Comparison of ENCODE assay signal across 25 mouse cellular contexts in genomic region chr11:100140966-100141365, GRCm38 (mm10). TPM values are rescaled to one million over a fixed set of nuclear protein-coding genes. Genes with fewer than 3 reads are reported as not detected.
DNase-seq lines count a peak whose midpoint lies in the region; ATAC-seq and TF ChIP-seq lines count a peak whose summit lies in the region.
"Had no signal": no experiment of that assay in that cellular context is flagged by ENCODE, and none has a peak within 500 bp of the region (broad histone marks: within the 10 kb centered on the region; RNA-seq: fewer than 3 reads in every experiment).

No protein-coding gene starts in this region.

- no peak for ATAC-seq in kidney, embryonic 15.5 days (replicated peaks; ENCODE audit: low FRiP score)
- no peak for ATAC-seq in stomach, embryonic 14.5 days (ENCODE audit: insufficient number of reproducible peaks, insufficient read depth, low FRiP score, low read depth)
- ATAC-seq in hindbrain, embryonic 16.5 days: no peak
- ATAC-seq in forebrain, postnatal 0 days: no peak
- ATAC-seq: forebrain, embryonic 13.5 days; midbrain, embryonic 16.5 days had no signal

- H3K9me3 ChIP-seq in kidney, embryonic 15.5 days (replicated peaks): no peaks in the 10 kb centered on the region
- no peaks in the 10 kb centered on the region for H3K9me3 ChIP-seq in stomach, embryonic 14.5 days (ENCODE audit: control insufficient read depth, low read depth, low read length)
- no peaks in the 10 kb centered on the region for H3K9me3 ChIP-seq in hindbrain, embryonic 16.5 days (ENCODE audit: control insufficient read depth, low read length)
- H3K9me3 ChIP-seq in forebrain, postnatal 0 days (ENCODE audit: low read length): no peaks in the 10 kb centered on the region
- H3K9me3 ChIP-seq: forebrain, embryonic 13.5 days; heart, embryonic 10.5 days; hindbrain, embryonic 13.5 days; limb, embryonic 15.5 days had no signal

- H3K27ac ChIP-seq in kidney, adult 2 months (ENCODE audit: insufficient read depth, low read depth, low read length): no peak overlapping the region
- no peak overlapping the region for H3K27ac ChIP-seq in kidney, embryonic 15.5 days
- H3K27ac ChIP-seq in stomach, embryonic 14.5 days (ENCODE audit: low read length): peak overlapping the region; percentile 10; the same call in 1 of the 2 replicates
- H3K27ac ChIP-seq in hindbrain, embryonic 16.5 days (ENCODE audit: low read depth, low read length): no peak overlapping the region
- no peak overlapping the region for H3K27ac ChIP-seq in forebrain, postnatal 0 days (ENCODE audit: low read depth, low read length)
- H3K27ac ChIP-seq: forebrain, embryonic 13.5 days; heart, embryonic 10.5 days; hindbrain, embryonic 13.5 days; kidney, postnatal 0 days; limb, embryonic 15.5 days had no signal

- no peaks in the 10 kb centered on the region for H3K36me3 ChIP-seq in kidney, adult 2 months (ENCODE audit: control insufficient read depth, insufficient read depth, low read length)
- H3K36me3 ChIP-seq in kidney, embryonic 15.5 days: no peaks in the 10 kb centered on the region
- peaks cover 3% of the 10 kb centered on the region; the same call in 1 of the 2 replicates for H3K36me3 ChIP-seq in stomach, embryonic 14.5 days (ENCODE audit: control insufficient read depth, insufficient read depth, low read length)
- H3K36me3 ChIP-seq in hindbrain, embryonic 16.5 days (ENCODE audit: control insufficient read depth, insufficient read depth, low read length): no peaks in the 10 kb centered on the region
- H3K36me3 ChIP-seq in forebrain, postnatal 0 days (ENCODE audit: insufficient read depth): no peaks in the 10 kb centered on the region
- H3K36me3 ChIP-seq: hindbrain, embryonic 13.5 days; limb, embryonic 15.5 days had no signal

- TF ChIP-seq CTCF in kidney, adult 2 months (conservative IDR thresholded peaks at IDR 0.05; ENCODE audit: insufficient read depth, insufficient read length, low read depth, low read length): no peak
- no peak for TF ChIP-seq CTCF in forebrain, postnatal 0 days (IDR thresholded peaks at IDR 0.05; ENCODE audit: low read depth)

- no peak overlapping the region for H3K4me3 ChIP-seq in kidney, adult 2 months (ENCODE audit: insufficient read depth, low read depth, low read length)
- no peak overlapping the region for H3K4me3 ChIP-seq in kidney, embryonic 15.5 days (replicated peaks)
- no peak overlapping the region for H3K4me3 ChIP-seq in stomach, embryonic 14.5 days (ENCODE audit: low read depth, low read length)
- H3K4me3 ChIP-seq in hindbrain, embryonic 16.5 days (ENCODE audit: low read length): no peak overlapping the region
- no peak overlapping the region for H3K4me3 ChIP-seq in forebrain, postnatal 0 days (ENCODE audit: low read depth, low read length)
- H3K4me3 ChIP-seq: forebrain, embryonic 13.5 days; heart, embryonic 10.5 days; hindbrain, embryonic 13.5 days; limb, embryonic 15.5 days had no signal

- 60% methylated on average over 21 of the region's 21 CpGs for WGBS in kidney, adult 2 months
- WGBS in kidney, embryonic 15.5 days: 57% methylated on average over 21 of the region's 21 CpGs
- WGBS in stomach, embryonic 14.5 days: 69% methylated on average over 21 of the region's 21 CpGs
- 81% methylated on average over 21 of the region's 21 CpGs for WGBS in hindbrain, embryonic 16.5 days
- WGBS in forebrain, postnatal 0 days: 81% methylated on average over 21 of the region's 21 CpGs

- no peak for TF ChIP-seq POLR2A in kidney, adult 2 months (IDR thresholded peaks at IDR 0.05; ENCODE audit: low read depth, low read length)

- no peak overlapping the region for H3K4me2 ChIP-seq in kidney, embryonic 15.5 days
- no peak overlapping the region for H3K4me2 ChIP-seq in stomach, embryonic 14.5 days (replicated peaks; ENCODE audit: low read depth, low read length)
- H3K4me2 ChIP-seq in hindbrain, embryonic 16.5 days (ENCODE audit: low read length): no peak overlapping the region
- H3K4me2 ChIP-seq in forebrain, postnatal 0 days (ENCODE audit: low read depth): no peak overlapping the region
- H3K4me2 ChIP-seq: forebrain, embryonic 13.5 days; hindbrain, embryonic 13.5 days; limb, embryonic 15.5 days had no signal

- no peaks in the 10 kb centered on the region for H3K4me1 ChIP-seq in kidney, adult 2 months (ENCODE audit: control insufficient read depth, insufficient read depth, low read length)
- H3K4me1 ChIP-seq in kidney, embryonic 15.5 days: peaks cover 56% of the 10 kb centered on the region
- H3K4me1 ChIP-seq in stomach, embryonic 14.5 days (ENCODE audit: control insufficient read depth, insufficient read depth, low read length): peaks cover 13% of the 10 kb centered on the region; the same call in 1 of the 2 replicates
- H3K4me1 ChIP-seq in hindbrain, embryonic 16.5 days (ENCODE audit: control insufficient read depth, insufficient read depth, low read depth, low read length): peaks cover 9% of the 10 kb centered on the region
- no peaks in the 10 kb centered on the region for H3K4me1 ChIP-seq in forebrain, postnatal 0 days (ENCODE audit: insufficient read depth)

- no peak overlapping the region for H3K9ac ChIP-seq in kidney, embryonic 15.5 days
- no peak overlapping the region for H3K9ac ChIP-seq in stomach, embryonic 14.5 days (replicated peaks; ENCODE audit: low read depth, low read length)
- no peak overlapping the region for H3K9ac ChIP-seq in hindbrain, embryonic 16.5 days (ENCODE audit: low read depth, low read length)
- no peak overlapping the region for H3K9ac ChIP-seq in forebrain, postnatal 0 days
- H3K9ac ChIP-seq: forebrain, embryonic 13.5 days; hindbrain, embryonic 13.5 days; limb, embryonic 15.5 days had no signal

- peak; percentile 14 for DNase-seq in adrenal gland, postnatal 14 days
- DNase-seq in adrenal gland, adult 8-10 months: no peak
- peak; percentile 33 for DNase-seq in kidney, adult 2 months
- DNase-seq in gastrocnemius, adult 8-10 months (ENCODE audit: low spot score in 2 of 2): peak; percentile 16 to 51
- DNase-seq in forebrain, postnatal 0 days: no peak
- DNase-seq: cerebellum, adult 11-12 months; cerebellum, postnatal 36 days; heart, postnatal 10 days; lung, postnatal 10 days; spleen, adult 18-20 months; thymus, postnatal 25 days had no signal

- no peaks in the 10 kb centered on the region for H3K27me3 ChIP-seq in kidney, adult 2 months (replicated peaks; ENCODE audit: control insufficient read depth, insufficient read depth, low read length)
- H3K27me3 ChIP-seq in kidney, embryonic 15.5 days: peaks cover 23% of the 10 kb centered on the region
- H3K27me3 ChIP-seq in stomach, embryonic 14.5 days (ENCODE audit: control insufficient read depth, insufficient read depth, low read length): 0 out of 2 replicates have a peak, but pooled peaks cover 7% of the 10 kb centered on the region
- H3K27me3 ChIP-seq in hindbrain, embryonic 16.5 days (replicated peaks; ENCODE audit: control insufficient read depth, insufficient read depth, low read length): peaks cover 15% of the 10 kb centered on the region
- H3K27me3 ChIP-seq in forebrain, postnatal 0 days (ENCODE audit: insufficient read depth, low read length): peaks cover 14% of the 10 kb centered on the region

RNA-seq across cellular contexts. Expression of gene Krt15, which starts 5.2 kb away (rescaled TPM):
- not detected in 2 replicates for total RNA-seq in adrenal gland, postnatal 14 days (2021)
- total RNA-seq in adrenal gland, adult 8-10 months (2022): not detected
- 3.1 and 3.9 TPM in 2 replicates for polyA plus RNA-seq in kidney, adult 2 months (2012; rRNA removed)
- 5.0 and 14.8 TPM in 2 replicates for polyA plus RNA-seq in kidney, embryonic 15.5 days (2015; fragmentation: Nextera tagmentation; extraction: Ambion mirVana)
- not detected for total RNA-seq in gastrocnemius, adult 8-10 months (2022)
- 215 and 241 TPM in 2 replicates for polyA plus RNA-seq in stomach, embryonic 14.5 days (2014; fragmentation: Nextera tagmentation; extraction: Ambion mirVana)
- 0.69 and 1.0 TPM in 2 replicates for polyA plus RNA-seq in hindbrain, embryonic 16.5 days (2015; fragmentation: Nextera tagmentation; extraction: Ambion mirVana)
- total RNA-seq in forebrain, postnatal 0 days (2014; rRNA removed): not detected in 2 replicates
- 0.17 and 0.47 TPM in 2 replicates for polyA plus RNA-seq in forebrain, postnatal 0 days (2015; fragmentation: Nextera tagmentation; extraction: Ambion mirVana)
- total RNA-seq: left cerebral cortex, postnatal 25 days; megakaryocyte-erythroid progenitor cell, adult 5-6 weeks had no signal

RNA-seq across cellular contexts. Expression of gene Krt19, which starts 7.5 kb away (rescaled TPM):
- total RNA-seq in adrenal gland, postnatal 14 days (2021): 6.4 and 6.6 TPM in 2 replicates
- total RNA-seq in adrenal gland, adult 8-10 months (2022): 1 to 10 TPM; 1.3 to 4.2 (median 3.7) TPM
- polyA plus RNA-seq in kidney, adult 2 months (2012; rRNA removed): 13.0 and 20.1 TPM in 2 replicates
- polyA plus RNA-seq in kidney, embryonic 15.5 days (2015; fragmentation: Nextera tagmentation; extraction: Ambion mirVana): 69.7 and 75.3 TPM in 2 replicates
- 1 to 10 TPM in 1 of 4 experiments, under 1 TPM in 1, not detected in 2; 0.35 to 1.1 TPM for total RNA-seq in gastrocnemius, adult 8-10 months (2022)
- 387 and 441 TPM in 2 replicates for polyA plus RNA-seq in stomach, embryonic 14.5 days (2014; fragmentation: Nextera tagmentation; extraction: Ambion mirVana)
- 2.3 and 3.0 TPM in 2 replicates for polyA plus RNA-seq in hindbrain, embryonic 16.5 days (2015; fragmentation: Nextera tagmentation; extraction: Ambion mirVana)
- 5.8 and 6.5 TPM in 2 replicates for total RNA-seq in forebrain, postnatal 0 days (2014; rRNA removed)
- polyA plus RNA-seq in forebrain, postnatal 0 days (2015; fragmentation: Nextera tagmentation; extraction: Ambion mirVana): 3.8 and 7.0 TPM in 2 replicates
- total RNA-seq: left cerebral cortex, postnatal 25 days; megakaryocyte-erythroid progenitor cell, adult 5-6 weeks had no signal

RNA-seq across cellular contexts. Expression of gene Krt13, which starts 19.6 kb away (rescaled TPM):
- total RNA-seq in adrenal gland, postnatal 14 days (2021): not detected in 2 replicates
- total RNA-seq in adrenal gland, adult 8-10 months (2022): not detected
- not detected in 2 replicates for polyA plus RNA-seq in kidney, adult 2 months (2012; rRNA removed)
- 0.51 and 0.57 TPM in 2 replicates for polyA plus RNA-seq in kidney, embryonic 15.5 days (2015; fragmentation: Nextera tagmentation; extraction: Ambion mirVana)
- total RNA-seq in gastrocnemius, adult 8-10 months (2022): not detected
- polyA plus RNA-seq in stomach, embryonic 14.5 days (2014; fragmentation: Nextera tagmentation; extraction: Ambion mirVana): 76.1 and 140 TPM in 2 replicates
- polyA plus RNA-seq in hindbrain, embryonic 16.5 days (2015; fragmentation: Nextera tagmentation; extraction: Ambion mirVana): 0.09 and 0.26 TPM in 2 replicates
- total RNA-seq in forebrain, postnatal 0 days (2014; rRNA removed): not detected in 2 replicates
- 0.31 TPM in 1 of 2 replicates, not detected in the other for polyA plus RNA-seq in forebrain, postnatal 0 days (2015; fragmentation: Nextera tagmentation; extraction: Ambion mirVana)
- total RNA-seq: CH12.LX; heart, postnatal 10 days; layer of hippocampus, postnatal 14 days; left cerebral cortex, postnatal 25 days; megakaryocyte-erythroid progenitor cell, adult 5-6 weeks had no signal
- polyA plus RNA-seq: forebrain, embryonic 13.5 days; hindbrain, embryonic 13.5 days; liver, embryonic 16.5 days had no signal

RNA-seq across cellular contexts. Expression of gene Krt36, which starts 35.5 kb away (rescaled TPM):
- total RNA-seq in adrenal gland, postnatal 14 days (2021): 0.19 TPM in 1 of 2 replicates, not detected in the other
- total RNA-seq in adrenal gland, adult 8-10 months (2022): under 1 TPM in 2 of 4 experiments, not detected in 2; 0.31 to 0.40 TPM
- 0.11 TPM in 1 of 2 replicates, not detected in the other for polyA plus RNA-seq in kidney, adult 2 months (2012; rRNA removed)
- 0.86 and 1.2 TPM in 2 replicates for polyA plus RNA-seq in kidney, embryonic 15.5 days (2015; fragmentation: Nextera tagmentation; extraction: Ambion mirVana)
- total RNA-seq in gastrocnemius, adult 8-10 months (2022): not detected
- polyA plus RNA-seq in stomach, embryonic 14.5 days (2014; fragmentation: Nextera tagmentation; extraction: Ambion mirVana): 0.29 and 0.35 TPM in 2 replicates
- not detected in 2 replicates for polyA plus RNA-seq in hindbrain, embryonic 16.5 days (2015; fragmentation: Nextera tagmentation; extraction: Ambion mirVana)
- total RNA-seq in forebrain, postnatal 0 days (2014; rRNA removed): not detected in 2 replicates
- polyA plus RNA-seq in forebrain, postnatal 0 days (2015; fragmentation: Nextera tagmentation; extraction: Ambion mirVana): not detected in 2 replicates
- total RNA-seq: CH12.LX; heart, postnatal 10 days; layer of hippocampus, postnatal 14 days; left cerebral cortex, postnatal 25 days; megakaryocyte-erythroid progenitor cell, adult 5-6 weeks had no signal
- polyA plus RNA-seq: forebrain, embryonic 13.5 days; hindbrain, embryonic 13.5 days; liver, embryonic 16.5 days; midbrain, embryonic 16.5 days had no signal

RNA-seq across cellular contexts. Expression of gene Krt35, which starts 44.9 kb away (rescaled TPM):
- not detected in 2 replicates for total RNA-seq in adrenal gland, postnatal 14 days (2021)
- total RNA-seq in adrenal gland, adult 8-10 months (2022): not detected
- not detected in 2 replicates for polyA plus RNA-seq in kidney, adult 2 months (2012; rRNA removed)
- polyA plus RNA-seq in kidney, embryonic 15.5 days (2015; fragmentation: Nextera tagmentation; extraction: Ambion mirVana): not detected in 2 replicates
- not detected for total RNA-seq in gastrocnemius, adult 8-10 months (2022)
- polyA plus RNA-seq in stomach, embryonic 14.5 days (2014; fragmentation: Nextera tagmentation; extraction: Ambion mirVana): not detected in 2 replicates
- not detected in 2 replicates for polyA plus RNA-seq in hindbrain, embryonic 16.5 days (2015; fragmentation: Nextera tagmentation; extraction: Ambion mirVana)
- total RNA-seq in forebrain, postnatal 0 days (2014; rRNA removed): not detected in 2 replicates
- polyA plus RNA-seq in forebrain, postnatal 0 days (2015; fragmentation: Nextera tagmentation; extraction: Ambion mirVana): not detected in 2 replicates
- total RNA-seq: CH12.LX; heart, postnatal 10 days; layer of hippocampus, postnatal 14 days; left cerebral cortex, postnatal 25 days; megakaryocyte-erythroid progenitor cell, adult 5-6 weeks had no signal
- polyA plus RNA-seq: forebrain, embryonic 13.5 days; heart, embryonic 10.5 days; hindbrain, embryonic 13.5 days; kidney, postnatal 0 days; liver, embryonic 16.5 days; midbrain, embryonic 16.5 days had no signal

Comparison
In these comparisons a context has a peak if more than half of its experiments do, and no peak if none do; other contexts are left out.
1. DNase-seq: peak in adrenal gland, postnatal 14 days (single experiment), kidney, adult 2 months (single experiment) and gastrocnemius, adult 8-10 months (2 of 2); none in adrenal gland, adult 8-10 months (single experiment) and forebrain, postnatal 0 days (single experiment).
2. RNA of gene Krt15, which starts 5.2 kb away (polyA plus RNA-seq): 215 to 241 TPM in stomach, embryonic 14.5 days; 5.0 to 14.8 TPM in kidney, embryonic 15.5 days, 3.1 to 3.9 TPM in kidney, adult 2 months, 0.69 to 1.0 TPM in hindbrain, embryonic 16.5 days and 0.17 to 0.47 TPM in forebrain, postnatal 0 days; every median in the first group is over 10 times any median in the second.
3. RNA of gene Krt13, which starts 19.6 kb away (polyA plus RNA-seq): 76.1 to 140 TPM in stomach, embryonic 14.5 days; 0.51 to 0.57 TPM in kidney, embryonic 15.5 days, 0.09 to 0.26 TPM in hindbrain, embryonic 16.5 days, not detected in kidney, adult 2 months and 0.31 TPM in forebrain, postnatal 0 days; every median in the first group is over 10 times any median in the second.